Mouse (Mus musculus): ENCODE measurements around the gene Nprl2.

Gene Nprl2

DNA sequence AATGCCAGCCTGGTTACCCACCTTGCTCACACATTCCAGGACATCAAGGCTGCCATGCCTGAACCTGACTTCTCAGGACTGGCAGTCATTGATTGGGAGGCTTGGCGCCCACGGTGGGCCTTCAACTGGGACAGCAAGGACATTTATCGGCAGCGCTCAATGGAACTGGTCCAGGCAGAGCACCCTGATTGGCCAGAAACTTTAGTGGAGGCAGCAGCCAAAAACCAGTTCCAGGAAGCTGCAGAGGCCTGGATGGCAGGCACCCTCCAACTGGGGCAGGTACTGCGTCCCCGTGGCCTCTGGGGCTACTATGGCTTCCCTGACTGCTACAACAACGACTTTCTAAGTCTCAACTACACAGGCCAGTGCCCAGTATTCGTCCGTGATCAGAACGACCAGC lies 35.8 kb downstream of the Nprl2 start:
- DNase-seq (ENCODE audit: inconsistent ontology term): no peak

GRCm38 (mm10) chr9:107578587-107578986 lies 36.6 kb downstream of the Nprl2 start, which contains the start of gene Naa80:
Naa80 (plus strand) TSS chr9:107578887.
- DNase-seq (ENCODE audit: inconsistent ontology term): no peak

- peak; percentile 86 for DNase-seq (ENCODE audit: inconsistent ontology term)
Measured at GRCm38 (mm10) chr9:107579023-107579900, 37.2 kb downstream of the Nprl2 start.

DNA sequence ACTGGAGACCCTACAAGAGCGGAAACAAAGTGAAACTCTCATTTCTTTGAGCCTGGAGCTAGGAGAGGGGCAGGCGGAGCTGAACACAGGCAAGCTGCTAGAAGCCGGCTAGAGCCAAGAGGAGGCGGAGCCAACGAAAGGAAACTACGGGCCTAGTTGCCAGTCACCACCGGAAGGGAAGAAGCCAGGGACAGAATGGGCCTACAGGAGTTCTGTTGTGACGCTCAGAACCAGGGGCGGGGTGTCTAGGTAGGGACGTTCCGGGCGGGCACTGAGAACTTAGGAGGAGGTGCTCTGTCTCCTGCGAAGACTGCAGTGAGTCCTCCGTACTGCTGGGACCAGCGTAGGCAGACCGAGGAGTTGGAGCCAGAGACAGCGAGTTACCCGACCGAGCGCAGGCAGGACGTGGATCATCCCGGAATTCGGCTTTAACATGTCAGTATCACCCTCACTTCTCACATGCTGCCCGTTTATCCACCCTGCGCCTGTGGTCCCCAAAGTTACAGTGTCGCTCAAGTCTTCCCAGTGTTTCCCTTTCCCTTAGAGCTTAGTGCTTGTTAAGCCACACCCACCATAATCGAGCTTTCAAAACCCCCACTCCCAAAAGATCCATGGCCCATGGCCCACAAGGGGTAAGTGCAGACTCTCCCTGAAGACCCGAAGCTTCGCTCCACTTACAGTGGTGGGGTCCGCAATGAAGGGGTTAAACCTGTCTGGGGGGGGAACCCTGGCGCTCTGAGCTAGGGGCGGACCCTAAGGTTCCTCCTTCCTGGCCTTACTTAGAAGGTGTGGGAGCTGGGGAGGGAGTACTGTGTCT lies 38.7 kb downstream of the Nprl2 start, which contains the start of gene Hyal3:
Gene Hyal3 (plus strand): TSS at position 318 of the 817 bp plus-strand sequence.
- peak; percentile 90 for DNase-seq (ENCODE audit: inconsistent ontology term)

DNA sequence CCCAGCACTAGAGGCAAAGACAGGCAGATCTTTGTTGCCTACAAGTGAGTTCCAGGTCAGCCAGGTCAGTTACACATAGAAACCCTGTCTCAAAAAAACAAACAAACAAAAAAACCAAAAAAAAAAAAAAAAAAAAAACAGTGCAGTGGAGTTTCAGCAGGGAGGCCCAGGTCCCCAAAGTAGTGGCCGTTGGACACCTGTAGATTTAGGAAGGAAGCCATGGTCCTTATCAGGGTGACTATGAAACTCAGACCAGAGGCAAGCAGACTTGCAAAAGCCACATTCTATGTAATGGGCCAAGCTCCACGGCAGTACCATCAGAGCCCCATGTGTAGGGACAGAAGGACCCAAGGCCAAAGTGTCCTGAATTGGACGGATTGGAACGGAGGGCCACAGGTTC lies 39.6 kb downstream of the Nprl2 start:
- DNase-seq (ENCODE audit: inconsistent ontology term): no peak

GRCm38 (mm10) chr9:107582509-107583062 lies 40.6 kb downstream of the Nprl2 start:
- DNase-seq (ENCODE audit: inconsistent ontology term): no peak

- no peak for DNase-seq (ENCODE audit: inconsistent ontology term)
Measured at GRCm38 (mm10) chr9:107583174-107583573, 41.1 kb downstream of the Nprl2 start.

GRCm38 (mm10) chr9:107586504-107586903 lies 44.5 kb downstream of the Nprl2 start:
- DNase-seq (ENCODE audit: inconsistent ontology term): no peak

DNA sequence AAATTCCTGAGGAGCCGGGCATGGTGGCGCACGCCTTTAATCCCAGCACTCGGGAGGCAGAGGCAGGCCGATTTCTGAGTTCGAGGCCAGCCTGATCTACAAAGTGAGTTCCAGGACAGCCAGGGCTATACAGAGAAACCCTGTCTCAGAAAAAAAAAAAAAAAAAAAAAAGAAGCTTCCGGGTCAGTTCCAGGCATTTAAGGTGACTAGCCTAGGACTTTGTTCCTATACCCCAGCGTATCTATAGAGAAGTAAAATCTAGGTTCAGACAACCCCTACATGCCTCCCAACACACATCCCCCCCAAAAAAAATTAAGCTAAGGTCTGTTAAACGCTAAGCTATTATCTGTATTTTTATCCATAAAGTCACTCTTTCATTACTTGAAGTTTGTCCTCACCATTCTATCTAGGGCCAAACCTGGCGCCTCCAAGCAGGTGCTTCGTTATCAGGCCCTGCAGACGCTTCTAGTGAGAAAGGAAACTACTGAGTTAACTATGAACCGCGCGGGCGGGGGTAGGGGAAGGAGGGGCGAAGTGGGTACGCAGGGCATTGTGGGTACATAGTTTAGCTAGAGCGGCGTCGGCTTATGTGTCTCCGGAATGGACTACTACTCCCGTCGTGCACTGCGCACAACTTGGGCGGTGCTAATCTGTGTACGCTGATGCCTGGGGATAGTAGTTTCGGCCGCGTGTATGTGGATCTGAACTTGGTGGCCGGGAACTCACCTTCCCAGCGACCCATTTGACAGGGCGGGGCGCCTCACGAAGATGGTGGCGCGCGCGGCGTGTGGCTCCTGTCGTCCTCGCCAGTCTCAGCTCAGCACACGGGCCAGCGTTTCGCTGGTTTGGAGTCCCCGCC lies 45.2 kb downstream of the Nprl2 start, which contains the start of gene Ifrd2:
Gene Ifrd2 (plus strand): TSS at position 669 of the 859 bp plus-strand sequence.
- peak; percentile 98 for DNase-seq (ENCODE audit: inconsistent ontology term)

DNA sequence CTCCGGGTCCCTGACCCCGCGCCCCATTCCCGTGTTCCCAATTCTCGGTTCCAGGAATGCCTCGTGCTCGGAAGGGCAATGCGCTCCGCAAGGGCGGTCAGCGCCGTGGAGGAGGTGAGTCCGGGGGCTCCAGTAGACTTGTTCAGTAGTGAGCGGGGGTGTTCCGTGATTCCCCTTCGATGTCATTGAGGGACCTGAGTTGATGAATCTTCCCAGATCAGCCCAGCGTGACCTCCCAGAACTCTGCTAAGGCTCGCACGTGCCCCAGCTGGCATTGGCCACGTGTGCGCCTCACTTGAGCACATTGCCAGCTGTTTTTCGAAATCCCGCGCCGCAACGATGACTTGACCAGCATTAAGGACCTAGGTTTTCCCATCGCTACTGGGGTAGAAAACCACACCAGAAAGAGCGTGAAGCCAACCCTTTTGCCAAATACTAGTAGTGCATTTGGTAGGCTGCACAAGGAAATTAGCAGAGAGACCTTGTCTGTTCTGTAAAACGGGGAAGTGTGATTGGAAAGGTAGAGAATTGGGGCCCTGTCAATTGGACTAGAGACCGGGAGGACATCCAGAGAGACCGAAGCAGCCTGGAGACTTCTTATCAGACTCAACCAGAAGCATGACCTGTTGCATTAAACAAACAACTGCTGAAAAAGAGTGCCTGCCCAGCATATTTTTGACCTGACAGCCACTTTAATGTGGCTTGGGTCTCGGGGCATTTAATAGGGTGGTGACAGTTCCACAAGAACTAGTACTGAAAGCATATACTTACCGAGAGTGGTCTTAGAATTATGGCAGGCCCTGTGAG lies 46.0 kb downstream of the Nprl2 start:
- no peak for DNase-seq (ENCODE audit: inconsistent ontology term)

- DNase-seq (ENCODE audit: inconsistent ontology term): no peak
Measured at GRCm38 (mm10) chr9:107590058-107590772, 48.2 kb downstream of the Nprl2 start.

- DNase-seq (ENCODE audit: inconsistent ontology term): no peak
Measured at GRCm38 (mm10) chr9:107590773-107591060, 48.7 kb downstream of the Nprl2 start.

- no peak for DNase-seq (ENCODE audit: inconsistent ontology term)
Measured at GRCm38 (mm10) chr9:107593101-107593976, 51.3 kb downstream of the Nprl2 start.

GRCm38 (mm10) chr9:107594281-107595062 lies 52.4 kb downstream of the Nprl2 start:
- DNase-seq (ENCODE audit: inconsistent ontology term): no peak
